Mouse (Mus musculus) C2C12 (cell line): ENCODE results near the gene Gm11077. TPM values are rescaled to one million over a fixed set of nuclear protein-coding genes. Genes with fewer than 3 reads are reported as not detected.
A peak's percentile ranks its signal among the peaks of the same experiment; 100 is the strongest.

Experiments
- H3K27me3 ChIP-seq: one replicate; pipeline ENCODE4 v1.6.1; 2011; ENCODE audit not compliant: control insufficient read depth, insufficient read depth, insufficient read length
- H3K36me3 ChIP-seq: one replicate; pipeline ENCODE4 v1.6.1; 2011; ENCODE audit not compliant: control insufficient read depth, insufficient read depth
- H3K4me3 ChIP-seq: one replicate; pipeline ENCODE4 v1.5.1; 2011; ENCODE audit warnings: mild to moderate bottlenecking, control low read depth; ENCODE audit not compliant: poor library complexity, insufficient read depth, severe bottlenecking
- H3K79me2 ChIP-seq: one replicate; pipeline ENCODE4 v1.6.1; 2011; ENCODE audit not compliant: control insufficient read depth, insufficient read depth
- H3K79me3 ChIP-seq: one replicate; pipeline ENCODE4 v1.6.1; 2011; ENCODE audit warnings: low read depth, control low read depth
- H3ac ChIP-seq: one replicate; pipeline ENCODE3; 2011; ENCODE audit warnings: low read depth; ENCODE audit not compliant: control insufficient read depth, insufficient read length
- CEBPB ChIP-seq: IDR thresholded peaks from one replicate; pipeline ENCODE4 v1.6.1; 2011; ENCODE audit warnings: low read depth, mild to moderate bottlenecking, control low read depth, moderate library complexity
- CTCF ChIP-seq: IDR thresholded peaks from one replicate; pipeline ENCODE4 v1.5.1; 2011; ENCODE audit not compliant: control insufficient read depth, insufficient read depth, insufficient read length
- FOSL1 ChIP-seq: IDR thresholded peaks from one replicate; pipeline ENCODE4 v1.8.0; 2011; ENCODE audit warnings: mild to moderate bottlenecking, low read length; ENCODE audit not compliant: poor library complexity, insufficient read depth, severe bottlenecking
- MAX ChIP-seq: IDR thresholded peaks from one replicate; pipeline ENCODE4 v1.6.1; 2011; ENCODE audit warnings: mild to moderate bottlenecking, control low read depth
- MYOD1 ChIP-seq: IDR thresholded peaks from one replicate; pipeline ENCODE4 v1.6.1; 2011; ENCODE audit warnings: low read depth; ENCODE audit not compliant: control insufficient read depth, insufficient read length
- MYOG ChIP-seq: IDR thresholded peaks from one replicate; pipeline ENCODE4 v1.6.1; 2011; ENCODE audit not compliant: control insufficient read depth, insufficient read length; ENCODE audit errors: extremely low read depth
- USF1 ChIP-seq: IDR thresholded peaks from one replicate; pipeline ENCODE4 v1.6.1; 2011; ENCODE audit warnings: low read depth, mild to moderate bottlenecking, control low read depth, moderate library complexity
- polyA plus RNA-seq: library from polyadenylated mRNA; unstranded; fragments of >200 nt; fragmentation: generic; extraction: Trizol; gene quantifications from one replicate; pipeline ENCODE4 v1.2.1, GENCODE M21; 2012; ENCODE audit warnings: missing spikeins

Gene Gm11077
- polyA plus RNA-seq, 1 experiment = not detected

DNA sequence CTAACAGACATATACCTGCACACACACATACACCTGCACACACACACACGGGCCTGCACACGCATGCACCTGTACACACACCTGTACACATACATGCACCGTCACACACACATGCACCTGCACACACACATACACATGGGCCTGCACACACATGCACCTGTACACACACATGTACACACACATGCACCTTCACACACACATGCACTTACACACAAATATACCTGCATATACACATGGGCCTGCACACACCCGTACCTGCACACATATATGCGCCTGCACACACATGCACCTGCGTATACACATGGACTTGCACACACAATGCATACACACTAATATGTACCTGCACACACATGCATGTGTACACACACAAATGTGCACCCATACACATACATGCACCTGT lies 53.4 kb downstream of the Gm11077 start:
- H3ac ChIP-seq = no peak overlapping the region
- no peaks in the 10 kb centered on the region for H3K79me3 ChIP-seq
- H3K36me3 ChIP-seq = no peaks in the 10 kb centered on the region
- no peaks in the 10 kb centered on the region for H3K27me3 ChIP-seq
- H3K4me3 ChIP-seq = no peak overlapping the region
- H3K79me2 ChIP-seq = no peaks in the 10 kb centered on the region
- TF ChIP-seq MAX (no peak), USF1 (no peak), CTCF (no peak), CEBPB (no peak), FOSL1 (no peak), MYOD1 (no peak), MYOG (no peak)

DNA sequence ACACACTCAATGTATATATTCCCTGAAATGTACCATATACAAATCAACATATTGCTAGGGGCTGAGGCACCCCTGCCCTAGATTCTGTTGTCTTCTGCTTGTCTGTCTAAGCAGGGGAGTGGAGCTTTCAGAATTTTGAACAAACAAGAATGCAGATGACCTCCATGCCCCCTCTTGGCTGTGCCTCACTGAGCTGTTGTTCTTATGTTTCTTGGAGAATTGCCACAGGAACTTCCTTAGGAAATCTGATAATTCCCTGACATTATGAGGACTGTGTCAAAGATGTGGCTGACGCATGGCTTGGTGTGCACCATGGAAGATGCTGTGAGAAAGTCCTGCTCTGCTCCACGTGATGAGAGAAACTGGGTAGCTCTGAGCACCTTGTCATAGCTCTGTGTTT lies 57.0 kb downstream of the Gm11077 start:
- Histone ChIP-seq H3K27me3 (no peaks in the 10 kb centered on the region), H3K79me3 (no peaks in the 10 kb centered on the region), H3K36me3 (no peaks in the 10 kb centered on the region), H3ac (no peak overlapping the region), H3K4me3 (no peak overlapping the region), H3K79me2 (no peaks in the 10 kb centered on the region)
- TF ChIP-seq FOSL1 = no peak
- TF ChIP-seq CTCF = no peak
- no peak for TF ChIP-seq USF1
- TF ChIP-seq MYOG = no peak
- no peak for TF ChIP-seq MAX
- no peak for TF ChIP-seq MYOD1
- no peak for TF ChIP-seq CEBPB

DNA sequence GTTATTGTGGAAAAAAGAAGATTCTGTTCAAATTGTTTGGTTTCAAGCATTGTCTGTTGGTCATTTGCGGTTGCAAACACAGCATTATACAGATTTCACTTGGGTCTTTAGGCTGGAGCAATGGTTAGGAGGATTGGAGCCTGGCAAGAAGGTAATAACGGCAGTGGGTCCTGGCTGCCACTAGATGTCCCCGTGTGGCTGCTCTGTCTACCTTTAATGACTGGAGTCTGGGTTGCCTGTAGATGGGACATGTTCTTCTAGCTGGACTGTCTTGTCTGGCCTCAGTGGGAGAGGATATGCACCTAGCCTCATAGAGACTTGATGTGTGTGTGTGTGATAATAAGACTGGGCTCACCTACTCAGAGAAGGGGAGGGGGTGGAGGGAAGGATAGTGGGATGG lies 60.8 kb downstream of the Gm11077 start:
- H3K4me3 ChIP-seq = no peak overlapping the region
- no peaks in the 10 kb centered on the region for H3K27me3 ChIP-seq
- H3K79me2 ChIP-seq = no peaks in the 10 kb centered on the region
- TF ChIP-seq CTCF = peak; percentile 13
- TF ChIP-seq MAX = no peak
- H3K79me3 ChIP-seq = no peaks in the 10 kb centered on the region
- no peak overlapping the region for H3ac ChIP-seq
- H3K36me3 ChIP-seq = no peaks in the 10 kb centered on the region

DNA sequence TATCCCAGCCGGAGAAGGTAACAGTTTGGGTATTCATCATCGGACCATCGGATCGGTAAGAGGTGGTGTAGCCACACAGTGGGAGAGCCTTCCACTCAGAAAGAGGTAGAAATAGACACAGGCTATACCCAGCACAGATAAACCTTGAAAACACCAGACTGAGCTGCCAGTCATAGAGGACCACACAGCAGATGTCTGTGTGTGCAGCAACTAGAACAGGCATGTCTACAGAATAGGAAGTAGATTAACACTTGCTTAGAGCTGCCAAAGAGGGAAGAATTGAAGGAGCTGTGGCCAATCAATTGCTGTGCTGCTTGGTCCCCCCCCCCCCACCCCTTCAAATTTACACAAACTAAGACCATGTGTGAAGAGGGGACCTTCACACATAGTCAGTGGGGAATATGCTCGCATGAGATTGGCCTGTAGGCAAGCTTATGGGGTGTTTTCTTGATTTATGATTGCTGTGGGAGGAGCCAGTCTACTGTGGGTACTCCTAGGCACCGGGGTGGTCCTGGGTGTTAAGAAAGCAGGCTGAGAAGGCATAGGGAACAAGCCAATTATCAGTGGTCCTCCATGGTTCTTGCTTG lies 64.7 kb downstream of the Gm11077 start:
- Histone ChIP-seq H3K36me3 (no peaks in the 10 kb centered on the region), H3K27me3 (no peaks in the 10 kb centered on the region), H3K4me3 (no peak overlapping the region), H3K79me3 (no peaks in the 10 kb centered on the region), H3K79me2 (no peaks in the 10 kb centered on the region), H3ac (no peak overlapping the region)
- TF ChIP-seq MAX = no peak
- TF ChIP-seq CTCF = no peak
- TF ChIP-seq FOSL1 = no peak
- TF ChIP-seq CEBPB = no peak
- no peak for TF ChIP-seq MYOD1
- TF ChIP-seq MYOG = no peak

DNA sequence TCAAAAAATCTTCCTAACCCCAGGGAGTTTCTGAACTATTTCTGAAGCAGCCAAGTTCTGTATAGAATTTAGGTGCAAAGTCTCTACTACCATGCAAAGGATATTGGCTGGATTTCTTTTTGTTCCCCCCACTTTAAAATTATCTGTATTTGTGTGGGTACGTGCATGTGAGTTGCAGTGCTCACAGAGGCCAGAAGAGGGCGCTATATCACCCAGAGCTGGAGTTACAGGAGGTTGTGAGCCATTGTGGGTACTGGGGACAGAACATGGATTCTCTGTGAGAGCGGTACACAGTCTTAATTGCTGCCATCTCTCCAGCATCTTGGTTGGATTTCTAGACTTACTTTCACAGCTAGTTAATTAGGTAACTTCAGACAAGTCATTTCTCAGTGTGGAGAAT lies 69.8 kb downstream of the Gm11077 start:
- no peaks in the 10 kb centered on the region for H3K27me3 ChIP-seq
- H3K79me2 ChIP-seq = no peaks in the 10 kb centered on the region
- H3K4me3 ChIP-seq = no peak overlapping the region
- no peaks in the 10 kb centered on the region for H3K79me3 ChIP-seq
- no peak overlapping the region for H3ac ChIP-seq
- TF ChIP-seq CEBPB (no peak), MYOD1 (no peak), MAX (no peak), FOSL1 (no peak), MYOG (no peak), USF1 (no peak)
- no peaks in the 10 kb centered on the region for H3K36me3 ChIP-seq

DNA sequence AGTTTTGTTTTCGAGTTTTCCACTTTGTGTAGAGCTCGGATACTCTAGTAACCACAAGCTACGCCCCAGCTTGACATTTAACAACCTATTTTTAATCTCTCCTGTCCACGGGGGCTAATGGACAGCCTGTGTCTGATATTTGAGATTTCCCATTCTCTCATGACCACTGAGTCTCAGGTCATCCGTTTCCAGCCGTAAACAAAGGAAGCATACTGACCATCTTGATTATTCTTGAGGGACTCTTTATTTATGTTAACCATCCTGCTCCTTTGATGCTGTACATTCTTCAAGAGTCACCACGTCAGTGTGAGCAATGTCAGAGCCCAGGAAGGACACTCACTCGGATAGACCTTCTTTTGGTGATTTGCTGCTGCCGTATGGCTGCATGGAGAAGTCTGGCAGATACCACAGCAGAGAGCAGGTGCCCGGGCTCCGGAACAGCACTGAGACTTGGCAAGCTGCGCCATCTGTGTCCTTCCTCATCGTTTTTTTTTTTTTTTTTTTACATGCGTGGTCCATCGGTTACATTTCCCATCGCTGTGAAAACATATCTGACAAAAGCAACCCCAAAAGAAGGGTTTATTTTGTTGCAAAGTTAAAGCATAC lies 70.5 kb downstream of the Gm11077 start:
- no peaks in the 10 kb centered on the region for H3K79me2 ChIP-seq
- no peaks in the 10 kb centered on the region for H3K79me3 ChIP-seq
- no peaks in the 10 kb centered on the region for H3K36me3 ChIP-seq
- no peak overlapping the region for H3K4me3 ChIP-seq
- TF ChIP-seq USF1 (no peak), CTCF (no peak), MYOG (no peak), FOSL1 (no peak), MAX (no peak), MYOD1 (no peak), CEBPB (no peak)
- H3K27me3 ChIP-seq = no peaks in the 10 kb centered on the region
- no peak overlapping the region for H3ac ChIP-seq
